29 mouse cellular contexts compared by ENCODE assay signal in genomic region chr3:130884393-130884792, GRCm38 (mm10).
DNase-seq lines count a peak whose midpoint lies in the region; ATAC-seq and TF ChIP-seq lines count a peak whose summit lies in the region.
"Had no signal": no experiment of that assay in that cellular context is flagged by ENCODE, and none has a peak within 500 bp of the region (broad histone marks: within the 10 kb centered on the region; RNA-seq: fewer than 3 reads in every experiment).

No protein-coding gene starts in this region.

- H3K27ac ChIP-seq in lung, embryonic 15.5 days = peak overlapping the region; percentile 30
- H3K27ac ChIP-seq in brown adipose tissue, adult 24 weeks (replicated peaks; ENCODE audit: low read depth, low read length) = peak overlapping the region; percentile 91
- no peak overlapping the region for H3K27ac ChIP-seq in forebrain, embryonic 15.5 days (replicated peaks)
- H3K27ac ChIP-seq: embryonic facial prominence, embryonic 10.5 days; embryonic facial prominence, embryonic 13.5 days; forebrain, embryonic 12.5 days; heart, embryonic 15.5 days; hindbrain, embryonic 10.5 days; hindbrain, embryonic 13.5 days; intestine, embryonic 15.5 days had no signal

- TF ChIP-seq POLR2A in lung, adult 2 months (IDR thresholded peaks at IDR 0.05; ENCODE audit: borderline replicate concordance, extremely low read depth, low read depth, low read length) = no peak

- peak; percentile 9; the same call in 1 of the 2 replicates for ATAC-seq in lung, embryonic 15.5 days (ENCODE audit: borderline replicate concordance, extremely low read depth, low FRiP score, low TSS enrichment)
- ATAC-seq in forebrain, embryonic 15.5 days (replicated peaks) = no peak
- ATAC-seq: CD4-positive, CD25-positive, alpha-beta regulatory T cell, adult 4 months; forebrain, embryonic 16.5 days; hindbrain, embryonic 16.5 days; intestine, embryonic 15.5 days had no signal

- H3K36me3 ChIP-seq in lung, embryonic 15.5 days = no peaks in the 10 kb centered on the region
- no peaks in the 10 kb centered on the region for H3K36me3 ChIP-seq in forebrain, embryonic 15.5 days
- H3K36me3 ChIP-seq: embryonic facial prominence, embryonic 10.5 days; embryonic facial prominence, embryonic 13.5 days; forebrain, embryonic 12.5 days; heart, embryonic 15.5 days; hindbrain, embryonic 10.5 days; hindbrain, embryonic 13.5 days; intestine, embryonic 15.5 days had no signal

- H3K4me2 ChIP-seq in lung, embryonic 15.5 days = no peak overlapping the region
- no peak overlapping the region for H3K4me2 ChIP-seq in forebrain, embryonic 15.5 days (replicated peaks)
- H3K4me2 ChIP-seq: embryonic facial prominence, embryonic 13.5 days; forebrain, embryonic 12.5 days; heart, embryonic 12.5 days; heart, embryonic 15.5 days; hindbrain, embryonic 13.5 days; intestine, embryonic 15.5 days had no signal

- no peaks in the 10 kb centered on the region for H3K27me3 ChIP-seq in lung, embryonic 15.5 days
- H3K27me3 ChIP-seq in forebrain, embryonic 15.5 days = no peaks in the 10 kb centered on the region
- H3K27me3 ChIP-seq: embryonic facial prominence, embryonic 13.5 days; forebrain, embryonic 12.5 days; heart, embryonic 12.5 days; heart, embryonic 15.5 days; hindbrain, embryonic 13.5 days; intestine, embryonic 15.5 days had no signal

- TF ChIP-seq CTCF in lung, adult 2 months (IDR thresholded peaks at IDR 0.05; ENCODE audit: insufficient read depth, low read length) = no peak

- 56% methylated on average over 9 of the region's 9 CpGs for WGBS in lung, embryonic 15.5 days
- WGBS in lung, adult 2 months = 72% methylated on average over 9 of the region's 9 CpGs
- 92% methylated on average over 9 of the region's 9 CpGs for WGBS in forebrain, embryonic 15.5 days

- H3K4me3 ChIP-seq in lung, embryonic 15.5 days = no peak overlapping the region
- no peak overlapping the region for H3K4me3 ChIP-seq in lung, adult 2 months (replicated peaks; ENCODE audit: extremely low read depth, low read depth, low read length)
- no peak overlapping the region for H3K4me3 ChIP-seq in brown adipose tissue, adult 24 weeks (ENCODE audit: insufficient read depth, low read depth, low read length)
- no peak overlapping the region for H3K4me3 ChIP-seq in forebrain, embryonic 15.5 days
- H3K4me3 ChIP-seq: embryonic facial prominence, embryonic 10.5 days; embryonic facial prominence, embryonic 13.5 days; erythroblast, embryonic 14.5 days; forebrain, embryonic 12.5 days; heart, embryonic 12.5 days; heart, embryonic 15.5 days; hindbrain, embryonic 10.5 days; hindbrain, embryonic 13.5 days; intestine, embryonic 15.5 days had no signal

- no peak overlapping the region for H3K9ac ChIP-seq in lung, embryonic 15.5 days
- H3K9ac ChIP-seq in forebrain, embryonic 15.5 days (replicated peaks) = no peak overlapping the region
- H3K9ac ChIP-seq: embryonic facial prominence, embryonic 13.5 days; forebrain, embryonic 12.5 days; heart, embryonic 12.5 days; heart, embryonic 15.5 days; hindbrain, embryonic 13.5 days; intestine, embryonic 15.5 days had no signal

- H3K9me3 ChIP-seq in lung, embryonic 15.5 days = 0 out of 2 replicates have a peak, but pooled peaks cover 4% of the 10 kb centered on the region
- H3K9me3 ChIP-seq in forebrain, embryonic 15.5 days = no peaks in the 10 kb centered on the region
- H3K9me3 ChIP-seq: embryonic facial prominence, embryonic 10.5 days; hindbrain, embryonic 13.5 days; intestine, embryonic 15.5 days had no signal

- DNase-seq in heart, adult 11 months = peak; percentile 68
- no peak for DNase-seq in heart, adult 18-20 months
- no peak for DNase-seq in lung, adult 2 months
- DNase-seq in adipocyte (ENCODE audit: low spot score) = peak; percentile 81
- DNase-seq: adrenal gland, postnatal 25 days; cerebellum, adult 11 months; cerebellum, adult 2 months; cerebellum, postnatal 10 days; cerebellum, postnatal 36 days; embryo, embryonic 11 days; gastrocnemius, postnatal 10 days; gastrocnemius, postnatal 36 days; heart, postnatal 10 days; heart, postnatal 36 days had no signal

- peaks cover 14% of the 10 kb centered on the region; the same call in 1 of the 2 replicates for H3K4me1 ChIP-seq in lung, embryonic 15.5 days
- 0 out of 2 replicates have a peak, but pooled peaks cover 2% of the 10 kb centered on the region for H3K4me1 ChIP-seq in lung, adult 2 months (ENCODE audit: control insufficient read depth, insufficient read depth, low read length)
- peaks cover 6% of the 10 kb centered on the region; the same call in 1 of the 2 replicates for H3K4me1 ChIP-seq in brown adipose tissue, adult 24 weeks (ENCODE audit: control insufficient read depth, insufficient read depth, insufficient read length, low read length)
- H3K4me1 ChIP-seq in forebrain, embryonic 15.5 days = no peaks in the 10 kb centered on the region
- H3K4me1 ChIP-seq: hindbrain, embryonic 13.5 days; intestine, embryonic 15.5 days had no signal

Comparison
In these comparisons a context has a peak if more than half of its experiments do, and no peak if none do; other contexts are left out.
1. DNase-seq: peak in heart, adult 11 months (single experiment) and adipocyte (single experiment); none in heart, adult 18-20 months (0 of 2) and lung, adult 2 months (single experiment).